Mouse (Mus musculus) lung, postnatal 0 days (tissue): ENCODE results near the gene Nek2.

Source experiments
- CTCF ChIP-seq: IDR thresholded peaks from 2 replicates; pipeline ENCODE4 v1.5.1; 2016; ENCODE audit warnings: antibody characterized with exemption, mild to moderate bottlenecking
- EP300 ChIP-seq: IDR thresholded peaks from 2 replicates; pipeline ENCODE4 v1.6.1; 2016; ENCODE audit warnings: antibody characterized with exemption, mild to moderate bottlenecking, control low read depth

DNA sequence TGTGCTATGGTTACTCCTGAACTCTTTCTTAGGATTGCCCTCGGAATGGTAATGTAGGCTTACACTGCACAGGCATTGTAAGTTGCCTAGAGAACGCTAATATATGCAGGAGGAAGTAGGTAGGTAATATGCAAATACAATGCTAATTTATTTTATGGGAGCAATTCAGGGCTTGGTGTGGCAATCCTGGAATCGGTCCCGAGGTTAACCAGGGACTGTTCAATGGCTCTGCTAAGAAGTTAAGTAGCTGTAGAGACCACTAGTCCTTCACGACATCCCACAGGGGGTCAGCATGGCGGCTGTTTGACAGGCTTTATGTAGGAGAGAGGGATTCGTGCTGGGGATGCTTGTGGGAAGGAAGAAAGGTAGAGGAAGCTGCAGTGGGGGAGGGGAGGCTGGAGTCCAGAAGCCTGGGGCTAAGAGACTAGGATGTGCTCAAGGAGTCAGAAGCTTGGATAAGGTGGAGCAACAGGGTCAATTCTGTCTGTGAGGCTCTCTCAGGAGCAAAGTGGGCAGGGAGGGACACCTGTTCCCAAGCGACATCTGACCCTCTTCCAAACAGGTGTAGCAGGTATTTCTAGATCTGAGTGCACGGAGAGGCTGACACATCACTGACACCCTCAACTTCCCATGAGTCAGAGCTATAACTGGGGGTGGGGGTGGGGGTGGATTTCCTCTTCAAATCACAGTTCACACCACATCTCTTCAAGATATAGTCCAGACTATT, 19.0 kb upstream of the Nek2 start:
- TF ChIP-seq CTCF (no peak), EP300 (peak; percentile 50)
